Mouse (Mus musculus) skeletal muscle tissue, adult 2 months (tissue): ENCODE measurements around the gene Gm1113.

Source experiments
- DNase-seq: peaks from one replicate; pipeline ENCODE4 v3.0.0-alpha.2; 2012; ENCODE audit warnings: low read depth, low spot score

Gm1113 gene

GRCm38 (mm10) chr9:35518169-35518568 is at the start of gene Gm1113:
Gene Gm1113 (minus strand): TSS chr9:35518269.
- no peak for DNase-seq

DNA sequence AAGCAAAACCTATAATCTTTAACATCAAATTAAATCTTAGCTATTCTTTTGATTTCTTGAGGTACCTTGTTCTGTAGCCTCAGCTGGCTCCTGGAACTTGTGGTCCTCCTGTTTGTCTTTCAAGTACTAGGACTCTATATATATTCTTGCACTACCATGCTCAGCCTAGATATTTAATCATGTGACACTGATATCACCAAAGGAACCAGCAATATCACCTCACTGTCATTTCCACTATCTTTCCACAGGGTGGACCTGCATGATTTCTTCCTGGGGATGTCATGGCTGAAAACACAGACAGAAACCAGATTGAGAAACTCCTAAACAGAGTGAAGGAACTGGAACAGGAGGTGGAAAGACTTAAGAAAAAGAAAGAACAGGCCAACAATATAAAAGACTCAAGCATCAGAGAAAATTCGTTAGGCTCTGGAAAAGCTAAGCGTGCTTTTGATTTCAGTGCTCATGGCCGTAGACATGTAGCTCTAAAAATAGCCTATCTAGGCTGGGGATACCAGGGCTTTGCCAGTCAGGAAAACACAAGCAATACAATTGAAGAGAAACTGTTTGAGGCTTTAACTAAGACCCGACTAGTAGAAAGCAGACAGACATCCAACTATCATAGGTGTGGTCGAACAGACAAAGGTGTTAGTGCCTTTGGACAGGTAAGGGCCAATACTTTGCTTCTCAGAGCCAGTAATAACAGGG is 46.6 kb upstream of the Gm1113 start:
- DNase-seq, result no peak

GRCm38 (mm10) chr9:35561583-35561982 is 43.5 kb upstream of the Gm1113 start:
- DNase-seq, result no peak

DNA sequence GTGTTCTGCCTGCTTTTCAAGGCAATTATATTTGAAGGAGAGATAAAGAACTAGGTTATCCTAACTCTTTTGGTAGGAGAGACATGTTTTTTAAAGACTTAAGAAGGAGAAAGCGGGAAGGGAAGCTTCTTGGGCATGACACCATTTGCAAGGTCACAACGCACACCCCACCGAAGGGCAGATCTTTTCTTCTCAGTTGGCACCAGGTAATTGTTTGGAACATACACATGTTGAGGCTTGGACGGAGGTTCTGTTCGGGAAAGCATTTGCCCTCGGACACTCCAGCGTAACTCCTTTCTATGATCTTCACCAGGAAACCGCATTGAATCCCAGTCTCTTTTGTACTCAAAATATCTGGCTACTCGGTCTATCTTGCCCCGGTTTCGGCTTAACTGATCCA is 43.0 kb upstream of the Gm1113 start:
- DNase-seq, result no peak

- peak; percentile 55 for DNase-seq
Measured at GRCm38 (mm10) chr9:35559009-35559890, 41.2 kb upstream of the Gm1113 start.

DNA sequence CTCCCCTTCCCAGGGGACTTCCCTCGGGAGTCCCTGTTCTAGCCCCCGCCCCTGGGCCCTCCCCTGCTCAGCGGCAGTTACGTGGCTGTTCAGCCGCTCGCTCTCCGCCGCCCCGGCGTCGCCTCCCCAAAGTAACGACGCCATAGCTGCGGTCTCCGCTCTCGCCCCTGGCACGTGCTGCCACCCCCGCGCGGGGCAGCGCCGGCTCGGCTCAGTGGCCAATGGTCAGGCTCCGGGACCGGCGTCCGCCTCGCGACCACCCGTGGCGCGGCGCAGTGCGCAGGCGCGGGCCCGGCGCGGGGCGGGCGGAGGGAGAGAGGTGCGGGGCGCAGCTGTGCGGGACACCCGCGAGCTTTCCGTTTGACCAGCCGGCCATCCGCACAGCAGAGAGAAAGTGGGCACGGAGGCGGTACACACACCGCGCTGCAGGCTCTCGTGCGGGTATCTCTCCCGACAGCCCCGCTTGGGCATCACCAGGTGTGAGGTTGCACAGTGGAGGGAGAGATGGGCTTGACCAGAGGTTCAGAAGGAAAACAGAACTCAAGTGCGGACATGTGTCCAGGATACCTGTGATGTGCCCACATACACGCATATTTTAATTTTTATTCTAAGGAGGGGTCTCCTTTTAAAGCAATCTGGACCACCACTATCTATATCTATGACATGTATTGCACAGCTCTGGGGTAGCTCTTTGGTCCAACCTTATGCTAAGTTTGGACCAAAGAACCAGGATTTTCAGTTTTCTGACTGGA is 40.4 kb upstream of the Gm1113 start, which contains the start of the genes Ddx25 and Pus3:
TSS of gene Ddx25 (minus strand) at position 272 of the 752 bp plus-strand sequence.
TSS of gene Pus3 (plus strand) at position 339 of the 752 bp plus-strand sequence.
- DNase-seq, result no peak

GRCm38 (mm10) chr9:35556494-35557102 is 38.5 kb upstream of the Gm1113 start:
- DNase-seq, result no peak

DNA sequence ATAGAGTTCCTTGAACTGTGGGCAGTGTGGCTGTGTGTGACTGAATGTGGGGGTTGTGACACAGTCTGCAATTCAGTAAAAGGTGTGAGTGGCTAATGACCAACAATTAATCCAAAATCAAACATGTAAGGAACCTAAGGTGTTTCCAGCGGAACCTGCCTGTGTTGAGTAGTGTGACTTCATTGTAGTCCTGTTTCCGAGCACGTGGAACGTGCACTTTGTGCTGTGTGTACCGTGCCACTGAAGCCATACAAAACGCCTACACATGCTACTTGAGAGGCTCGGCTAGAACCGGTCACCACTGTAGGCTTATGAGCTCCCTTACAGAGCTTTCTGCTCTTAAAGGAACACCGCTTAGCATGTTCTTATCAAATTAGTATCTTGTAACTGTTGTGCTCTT is 30.4 kb upstream of the Gm1113 start:
- DNase-seq, result no peak

DNA sequence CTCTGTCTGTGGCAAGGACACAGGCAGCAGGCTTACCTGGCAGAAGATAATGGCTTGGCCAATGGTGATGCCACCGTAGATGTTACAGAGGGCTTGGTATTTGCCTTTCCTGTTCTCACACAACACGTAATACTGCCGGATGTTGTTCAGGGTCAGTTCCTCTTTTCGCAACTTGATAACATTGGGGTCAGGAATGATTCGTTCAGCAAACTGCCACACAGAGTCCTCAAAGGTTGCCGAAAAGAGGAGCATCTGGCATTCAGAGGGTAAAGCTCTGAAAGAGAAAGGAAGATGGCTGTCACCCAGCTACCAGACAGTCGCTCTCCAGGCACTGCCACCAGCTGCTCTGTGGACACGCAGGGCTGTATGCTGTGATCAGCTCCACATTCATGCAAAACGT is 28.7 kb upstream of the Gm1113 start:
- DNase-seq, result no peak

- no peak for DNase-seq
Measured at GRCm38 (mm10) chr9:35545704-35546103, 27.6 kb upstream of the Gm1113 start.

GRCm38 (mm10) chr9:35544666-35545065 is 26.6 kb upstream of the Gm1113 start:
- peak; percentile 26 for DNase-seq

GRCm38 (mm10) chr9:35543099-35543860 is 25.2 kb upstream of the Gm1113 start:
- DNase-seq, result no peak

DNA sequence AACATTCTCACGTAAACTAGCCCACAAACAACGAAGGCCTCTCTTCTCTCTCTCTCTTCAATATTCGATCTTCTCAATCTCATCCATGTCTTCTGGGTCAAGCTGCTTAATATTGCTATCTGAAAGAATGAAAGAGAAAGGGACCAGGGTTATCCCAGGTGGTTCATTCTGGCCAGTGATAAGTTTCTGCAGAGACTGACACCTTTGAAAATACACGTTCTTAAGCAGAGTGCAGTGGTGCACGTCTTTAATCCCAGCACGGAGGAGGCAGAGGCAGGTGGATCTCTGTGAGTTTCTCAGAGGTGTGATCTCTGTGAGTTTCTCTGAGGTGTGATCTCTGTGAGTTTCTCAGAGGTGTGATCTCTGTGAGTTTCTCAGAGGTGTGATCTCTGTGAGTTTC is 23.9 kb upstream of the Gm1113 start:
- DNase-seq, result no peak

GRCm38 (mm10) chr9:35541488-35541887 is 23.4 kb upstream of the Gm1113 start:
- peak; percentile 58 for DNase-seq

- no peak for DNase-seq
Measured at GRCm38 (mm10) chr9:35541024-35541423, 23.0 kb upstream of the Gm1113 start.

DNA sequence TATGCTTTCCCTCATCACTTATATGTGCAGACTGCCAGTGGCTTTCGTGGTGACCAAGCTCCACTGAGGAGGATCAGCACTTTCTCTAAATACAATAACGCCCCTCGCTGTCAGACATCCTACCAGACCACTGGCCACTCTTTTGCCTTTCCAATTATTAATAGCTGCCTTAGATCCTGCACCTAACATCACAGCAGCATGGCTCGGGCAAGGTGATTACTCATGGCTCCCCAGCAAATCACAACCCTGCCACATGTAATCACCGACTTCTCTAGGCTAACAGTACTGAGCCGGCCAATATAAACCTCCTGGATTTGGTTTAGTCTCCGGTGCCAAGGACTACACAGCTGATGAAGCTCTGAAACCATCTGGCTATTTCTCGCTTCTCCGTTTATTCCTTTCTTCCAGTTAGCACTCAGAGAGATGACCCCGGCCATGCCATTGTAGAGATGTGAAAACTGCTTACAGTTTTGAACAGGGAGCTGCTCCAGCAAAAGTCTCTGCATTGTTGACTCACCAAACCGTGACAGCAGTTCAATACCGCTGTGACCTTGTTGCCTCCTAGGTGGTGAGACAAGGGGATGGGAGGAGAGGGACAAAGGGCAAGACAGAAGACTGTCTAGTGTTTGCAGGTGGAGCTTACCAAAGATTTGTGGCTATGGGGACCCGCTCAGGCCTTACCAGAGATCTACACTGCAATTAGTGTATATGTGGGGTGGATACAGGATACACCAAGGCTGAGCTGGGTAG is 21.1 kb upstream of the Gm1113 start:
- DNase-seq, result no peak

- no peak for DNase-seq
Measured at GRCm38 (mm10) chr9:35535876-35536275, 17.8 kb upstream of the Gm1113 start.

GRCm38 (mm10) chr9:35535110-35535509 is 17.0 kb upstream of the Gm1113 start:
- peak; percentile 46 for DNase-seq

DNA sequence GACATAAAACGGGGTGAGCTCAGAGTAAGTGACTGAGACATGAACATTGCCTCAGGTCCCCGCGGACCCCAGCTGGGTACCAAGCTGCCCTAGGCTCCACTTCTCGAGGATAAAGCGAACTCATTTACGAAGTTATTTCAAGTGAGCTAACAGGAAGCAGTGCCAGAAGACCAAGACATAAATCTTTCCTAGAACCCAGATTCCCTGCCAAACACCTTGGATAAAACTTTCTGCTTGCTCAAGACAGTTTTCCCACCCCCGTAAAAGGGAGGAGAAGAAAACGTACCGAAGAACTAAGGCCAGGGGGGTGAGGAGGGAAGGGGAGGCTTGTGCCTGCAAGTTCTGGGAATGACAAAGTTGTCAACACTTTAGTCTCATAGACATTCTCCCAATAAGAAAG is 15.2 kb upstream of the Gm1113 start:
- DNase-seq, result peak; percentile 13

DNA sequence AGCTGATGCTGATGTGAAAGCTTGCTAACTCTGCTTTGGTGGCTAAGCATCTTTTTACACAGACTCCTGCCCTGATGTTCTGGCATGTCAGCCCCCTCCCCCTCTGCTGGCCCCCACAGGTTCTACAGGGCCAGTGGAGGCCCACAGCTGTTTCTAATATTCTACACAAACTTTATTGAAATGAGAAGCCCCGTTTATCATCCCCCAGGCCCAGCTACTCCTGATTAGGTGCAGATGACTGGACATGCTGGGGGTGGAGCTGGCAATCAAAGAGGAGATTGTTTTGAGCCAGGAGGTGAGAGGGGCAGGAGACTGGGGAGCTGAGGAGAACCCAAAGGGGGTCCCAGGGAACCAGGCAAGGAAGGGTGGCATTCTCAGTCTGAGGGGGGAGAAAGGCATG is 11.7 kb upstream of the Gm1113 start:
- DNase-seq, result no peak
